Mouse (Mus musculus) layer of hippocampus, adult 2 months (tissue): ENCODE measurements at regions not wholly inside any gene's neighbourhood (a gene's known extent, or its start where the extent isn't known, plus 50 kb on each side); places are given as distances from the start of the nearest gene placed in this dataset.
"Not testable (repeated sequence)": the region's sequence is repeated elsewhere in the genome, so short reads cannot be mapped to it uniquely, and the experiment has no call there.

Source experiments
- DNase-seq, 2 experiments: peaks; one replicate each; pipeline ENCODE4 v3.0.0; 2022; ENCODE audit warnings: low spot score in 2 of 2
- H3K27ac ChIP-seq: fragments of 200-600 bp; 2 replicates; pipeline ENCODE4 v1.8.1; 2022
- H3K4me3 ChIP-seq: fragments of 200-600 bp; 2 replicates; pipeline ENCODE4 v1.8.1; 2022; ENCODE audit warnings: mild to moderate bottlenecking
- CTCF ChIP-seq: fragments of 200-600 bp; conservative IDR thresholded peaks from 2 replicates; pipeline ENCODE4 v1.8.1; 2022; ENCODE audit warnings: antibody characterized with exemption, mild to moderate bottlenecking, moderate library complexity

GRCm38 (mm10) chr15:43581246-43581645 lies 3447.1 kb downstream of the 9330182O14Rik start:
- DNase-seq, result no peak
- H3K4me3 ChIP-seq, result no peak overlapping the region
- TF ChIP-seq CTCF, result no peak
- H3K27ac ChIP-seq, result no peak overlapping the region

- no peak for DNase-seq
- no peak overlapping the region for H3K4me3 ChIP-seq
- no peak for TF ChIP-seq CTCF
- 0 out of 2 replicates have a peak overlapping the region, but pooled peaks have one; percentile 6 for H3K27ac ChIP-seq
Observed at GRCm38 (mm10) chr15:43585751-43586150, 3451.6 kb downstream of the 9330182O14Rik start.

- Histone ChIP-seq H3K27ac (peak overlapping the region; percentile 73), H3K4me3 (no peak overlapping the region)
- peak; percentile 53 to 81 for DNase-seq
- no peak for TF ChIP-seq CTCF
Observed at GRCm38 (mm10) chr15:43588021-43588420, 3453.9 kb downstream of the 9330182O14Rik start.

- Histone ChIP-seq H3K4me3 (no peak overlapping the region), H3K27ac (no peak overlapping the region)
- DNase-seq, result no peak
- TF ChIP-seq CTCF, result no peak
Observed at GRCm38 (mm10) chr15:43607700-43608099, 3473.5 kb downstream of the 9330182O14Rik start.

GRCm38 (mm10) chr15:43609901-43610300 lies 3475.7 kb downstream of the 9330182O14Rik start:
- peak; percentile 14 to 71 for DNase-seq
- TF ChIP-seq CTCF, result no peak
- Histone ChIP-seq H3K27ac (peak overlapping the region; percentile 47; the same call in 1 of the 2 replicates), H3K4me3 (no peak overlapping the region)

GRCm38 (mm10) chr15:43614004-43614661 lies 3480.0 kb downstream of the 9330182O14Rik start:
- DNase-seq, result no peak
- Histone ChIP-seq H3K27ac (no peak overlapping the region), H3K4me3 (no peak overlapping the region)
- TF ChIP-seq CTCF, result no peak

GRCm38 (mm10) chr15:43615727-43616126 lies 3481.6 kb downstream of the 9330182O14Rik start:
- Histone ChIP-seq H3K27ac (no peak overlapping the region), H3K4me3 (no peak overlapping the region)
- DNase-seq, result no peak
- TF ChIP-seq CTCF, result no peak

GRCm38 (mm10) chr15:43624431-43624965 lies 3490.3 kb downstream of the 9330182O14Rik start:
- DNase-seq, result no peak
- Histone ChIP-seq H3K27ac (no peak overlapping the region), H3K4me3 (no peak overlapping the region)
- no peak for TF ChIP-seq CTCF

GRCm38 (mm10) chr15:43625021-43625510 lies 3490.9 kb downstream of the 9330182O14Rik start:
- Histone ChIP-seq H3K4me3 (no peak overlapping the region), H3K27ac (no peak overlapping the region)
- no peak for DNase-seq
- no peak for TF ChIP-seq CTCF

- no peak overlapping the region for H3K27ac ChIP-seq
- no peak overlapping the region for H3K4me3 ChIP-seq
- no peak for TF ChIP-seq CTCF
- no peak for DNase-seq
Observed at GRCm38 (mm10) chr15:43650818-43651500, 3516.8 kb downstream of the 9330182O14Rik start.

GRCm38 (mm10) chr15:43663648-43664047 lies 3529.5 kb downstream of the 9330182O14Rik start:
- H3K4me3 ChIP-seq, result no peak overlapping the region
- H3K27ac ChIP-seq, result no peak overlapping the region
- TF ChIP-seq CTCF, result no peak
- DNase-seq, result no peak

- no peak for TF ChIP-seq CTCF
- no peak for DNase-seq
Observed at GRCm38 (mm10) chr15:43678844-43679243, 3544.7 kb downstream of the 9330182O14Rik start.

GRCm38 (mm10) chr15:43682176-43682575 lies 3548.0 kb downstream of the 9330182O14Rik start:
- no peak overlapping the region for H3K4me3 ChIP-seq
- no peak overlapping the region for H3K27ac ChIP-seq
- no peak for TF ChIP-seq CTCF
- DNase-seq, result no peak

More at GRCm38 (mm10) chr15:43678844-43679243, 3544.7 kb downstream of the 9330182O14Rik start:
- Histone ChIP-seq H3K27ac (no peak overlapping the region), H3K4me3 (no peak overlapping the region)

GRCm38 (mm10) chr15:43691998-43692397 lies 3557.8 kb downstream of the 9330182O14Rik start:
- not testable (repeated sequence) for H3K4me3 ChIP-seq, H3K27ac ChIP-seq, DNase-seq
